Mouse (Mus musculus): Measurements from ENCODE around the gene Dusp2.
"Not testable (repeated sequence)": the region's sequence is repeated elsewhere in the genome, so short reads cannot be mapped to it uniquely, and the experiment has no call there.

The Dusp2 gene

GRCm38 (mm10) chr2:127335767-127336496, at the start of gene Dusp2:
Gene Dusp2, plus strand, starts transcription at chr2:127336159.
- DNase-seq (ENCODE audit: low read depth, low spot score) = no peak

GRCm38 (mm10) chr2:127292250-127292649, 43.7 kb upstream of the Dusp2 start:
- no peak for DNase-seq (ENCODE audit: low read depth, low spot score)

- DNase-seq (ENCODE audit: low read depth, low spot score) = no peak
Observed at GRCm38 (mm10) chr2:127297001-127297805, 38.8 kb upstream of the Dusp2 start.

- no peak for DNase-seq (ENCODE audit: low read depth, low spot score)
Observed at GRCm38 (mm10) chr2:127298056-127298455, 37.9 kb upstream of the Dusp2 start.

GRCm38 (mm10) chr2:127300701-127301100, 35.3 kb upstream of the Dusp2 start:
- no peak for DNase-seq (ENCODE audit: low read depth, low spot score)

GRCm38 (mm10) chr2:127301883-127302282, 34.1 kb upstream of the Dusp2 start:
- no peak for DNase-seq (ENCODE audit: low read depth, low spot score)

- not testable (repeated sequence) for DNase-seq (ENCODE audit: low read depth, low spot score)
Observed at GRCm38 (mm10) chr2:127304192-127304591, 31.8 kb upstream of the Dusp2 start.

- DNase-seq (ENCODE audit: low read depth, low spot score) = no peak
Observed at GRCm38 (mm10) chr2:127304609-127305210, 31.2 kb upstream of the Dusp2 start.

GRCm38 (mm10) chr2:127306123-127306522, 29.8 kb upstream of the Dusp2 start:
- DNase-seq (ENCODE audit: low read depth, low spot score) = no peak

- peak; percentile 31 for DNase-seq (ENCODE audit: low read depth, low spot score)
Observed at GRCm38 (mm10) chr2:127307179-127307578, 28.8 kb upstream of the Dusp2 start.

- no peak for DNase-seq (ENCODE audit: low read depth, low spot score)
Observed at GRCm38 (mm10) chr2:127308660-127309059, 27.3 kb upstream of the Dusp2 start.

GRCm38 (mm10) chr2:127310246-127310645, 25.7 kb upstream of the Dusp2 start:
- no peak for DNase-seq (ENCODE audit: low read depth, low spot score)

GRCm38 (mm10) chr2:127310685-127311084, 25.3 kb upstream of the Dusp2 start:
- DNase-seq (ENCODE audit: low read depth, low spot score) = no peak

- DNase-seq (ENCODE audit: low read depth, low spot score) = no peak
Observed at GRCm38 (mm10) chr2:127311193-127311592, 24.8 kb upstream of the Dusp2 start.

- no peak for DNase-seq (ENCODE audit: low read depth, low spot score)
Observed at GRCm38 (mm10) chr2:127312801-127313200, 23.2 kb upstream of the Dusp2 start.

GRCm38 (mm10) chr2:127313878-127314277, 22.1 kb upstream of the Dusp2 start:
- no peak for DNase-seq (ENCODE audit: low read depth, low spot score)

- DNase-seq (ENCODE audit: low read depth, low spot score) = no peak
Observed at GRCm38 (mm10) chr2:127314467-127315154, 21.3 kb upstream of the Dusp2 start.

GRCm38 (mm10) chr2:127315155-127315470, 20.8 kb upstream of the Dusp2 start:
- no peak for DNase-seq (ENCODE audit: low read depth, low spot score)

- DNase-seq (ENCODE audit: low read depth, low spot score) = no peak
Observed at GRCm38 (mm10) chr2:127316431-127316830, 19.5 kb upstream of the Dusp2 start.

- DNase-seq (ENCODE audit: low read depth, low spot score) = no peak
Observed at GRCm38 (mm10) chr2:127318136-127318535, 17.8 kb upstream of the Dusp2 start.

- DNase-seq (ENCODE audit: low read depth, low spot score) = no peak
Observed at GRCm38 (mm10) chr2:127319071-127319470, 16.9 kb upstream of the Dusp2 start.

- DNase-seq (ENCODE audit: low read depth, low spot score) = no peak
Observed at GRCm38 (mm10) chr2:127322671-127323285, 13.2 kb upstream of the Dusp2 start.
